Mouse (Mus musculus) intestine, embryonic 15.5 days (tissue): ENCODE data around the gene Polr1a. TPM values are rescaled to one million over a fixed set of nuclear protein-coding genes. Genes with fewer than 3 reads are reported as not detected.

Experiments
- ATAC-seq: fragments of 200-750 bp; cut with Nextera tagmentation; 2 replicates; pipeline ENCODE4 v1.8.0; 2017; ENCODE audit warnings: moderate TSS enrichment, moderate library complexity
- H3K27ac ChIP-seq: fragments of 300-500 bp; sonication (generic); 2 replicates; pipeline ENCODE4 v1.5.1; 2015; ENCODE audit warnings: mild to moderate bottlenecking, inconsistent platforms
- H3K27me3 ChIP-seq: fragments of 300-500 bp; sonication (generic); replicated peaks from 2 replicates; pipeline ENCODE4 v1.6.1; 2015; ENCODE audit warnings: inconsistent platforms
- H3K36me3 ChIP-seq: fragments of 300-500 bp; sonication (generic); 2 replicates; pipeline ENCODE4 v1.6.1; 2015; ENCODE audit warnings: inconsistent platforms
- H3K4me1 ChIP-seq: fragments of 300-500 bp; sonication (generic); replicated peaks from 2 replicates; pipeline ENCODE4 v1.6.1; 2015; ENCODE audit warnings: inconsistent platforms
- H3K4me2 ChIP-seq: fragments of 300-500 bp; sonication (generic); replicated peaks from 2 replicates; pipeline ENCODE4 v1.6.1; 2015; ENCODE audit warnings: mild to moderate bottlenecking, inconsistent platforms
- H3K4me3 ChIP-seq: fragments of 300-500 bp; sonication (generic); replicated peaks from 2 replicates; pipeline ENCODE4 v1.5.1; 2015; ENCODE audit warnings: inconsistent platforms
- H3K9ac ChIP-seq: fragments of 300-500 bp; sonication (generic); 2 replicates; pipeline ENCODE4 v1.6.1; 2015; ENCODE audit warnings: inconsistent platforms
- H3K9me3 ChIP-seq: fragments of 300-500 bp; sonication (generic); 2 replicates; pipeline ENCODE4 v1.6.1; 2016; ENCODE audit warnings: inconsistent platforms
- WGBS: fragments of 180-500 bp; shearing (Covaris S2); methylation state at CpG from one replicate; pipeline ENCODE4 v1.1.7; 2015; 5-methylcytosine and 5-hydroxymethylcytosine counted together
- polyA plus RNA-seq: library from polyadenylated mRNA; unstranded; fragments of >200 nt; fragmentation: Nextera tagmentation; extraction: Ambion mirVana; gene quantifications from 2 replicates; pipeline ENCODE4 v1.2.1, GENCODE M21; 2015

Gene Polr1a
- polyA plus RNA-seq, 1 experiment from 2014 or later, result 30.8 TPM

DNA sequence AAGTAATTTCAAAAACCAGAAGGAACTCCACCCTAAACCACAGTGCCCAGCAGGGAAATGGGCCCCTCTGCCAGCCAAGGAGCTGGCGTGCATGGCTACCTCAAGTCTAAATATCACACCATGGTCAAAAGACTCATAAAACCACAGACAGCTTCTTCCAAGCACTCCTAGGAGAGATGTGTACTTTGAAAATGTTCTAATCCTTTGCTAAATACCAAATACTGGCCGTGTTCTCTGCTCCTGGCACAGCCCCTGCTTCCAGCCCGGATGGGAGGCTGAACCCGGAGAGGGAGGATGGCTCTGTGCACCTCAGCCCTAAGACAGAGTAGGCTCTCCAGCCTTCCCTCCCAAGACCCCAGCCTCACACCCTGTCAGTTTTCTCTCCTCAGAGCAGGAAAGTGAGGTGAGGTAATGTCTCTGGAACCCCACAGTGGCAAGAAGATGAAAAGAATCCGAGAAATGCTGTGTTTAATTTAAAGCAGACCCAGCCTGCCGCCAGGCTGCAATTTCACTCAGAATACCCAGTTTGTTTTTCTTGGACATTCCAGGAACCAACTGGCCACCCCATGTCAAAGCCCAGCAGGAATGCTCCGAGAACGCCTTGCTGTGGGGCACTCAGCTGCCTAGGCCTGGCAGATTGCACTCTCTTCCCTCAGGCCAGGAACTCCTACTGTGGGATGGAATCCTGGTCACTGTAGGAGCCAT, 80.9 kb downstream of the Polr1a start:
- H3K27me3 ChIP-seq, result no peaks in the 10 kb centered on the region
- H3K4me3 ChIP-seq, result no peak overlapping the region
- no peak overlapping the region for H3K9ac ChIP-seq
- no peak overlapping the region for H3K4me2 ChIP-seq
- peaks cover 13% of the 10 kb centered on the region; the same call in 1 of the 2 replicates for H3K4me1 ChIP-seq
- 18% methylated on average over 8 of the region's 8 CpGs for WGBS
- H3K27ac ChIP-seq, result peak overlapping the region; percentile 51
- ATAC-seq, result peak; percentile 63
- H3K36me3 ChIP-seq, result no peaks in the 10 kb centered on the region
- no peaks in the 10 kb centered on the region for H3K9me3 ChIP-seq

DNA sequence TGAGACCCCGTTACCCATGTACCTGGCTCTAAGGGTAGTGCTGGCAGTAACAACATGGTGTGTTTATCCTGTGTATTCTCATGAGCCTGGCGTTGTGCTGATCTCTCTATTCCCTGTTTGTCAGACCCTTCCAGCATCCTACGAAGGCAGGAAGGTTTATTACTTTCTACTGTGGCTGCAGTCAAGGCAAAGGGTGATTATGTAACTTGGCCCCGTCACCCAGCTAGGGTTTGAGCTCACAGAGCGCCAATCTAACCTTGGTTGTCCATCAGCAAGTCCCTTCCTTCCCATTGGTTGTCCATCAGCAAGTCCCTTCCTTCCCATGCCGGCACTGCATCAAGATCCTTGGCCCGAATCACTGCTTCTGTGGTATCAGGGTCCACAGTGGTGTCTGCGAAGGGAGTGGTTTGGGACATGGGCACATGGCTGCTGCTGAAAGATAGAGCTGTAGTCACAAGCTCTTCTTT, 81.6 kb downstream of the Polr1a start:
- peaks cover 13% of the 10 kb centered on the region; the same call in 1 of the 2 replicates for H3K4me1 ChIP-seq
- peak overlapping the region; percentile 51 for H3K27ac ChIP-seq
- H3K4me3 ChIP-seq, result no peak overlapping the region
- H3K9ac ChIP-seq, result no peak overlapping the region
- H3K4me2 ChIP-seq, result no peak overlapping the region
- 68% methylated on average over 8 of the region's 8 CpGs for WGBS
- no peaks in the 10 kb centered on the region for H3K27me3 ChIP-seq
- H3K36me3 ChIP-seq, result no peaks in the 10 kb centered on the region
- ATAC-seq, result no peak
- no peaks in the 10 kb centered on the region for H3K9me3 ChIP-seq

DNA sequence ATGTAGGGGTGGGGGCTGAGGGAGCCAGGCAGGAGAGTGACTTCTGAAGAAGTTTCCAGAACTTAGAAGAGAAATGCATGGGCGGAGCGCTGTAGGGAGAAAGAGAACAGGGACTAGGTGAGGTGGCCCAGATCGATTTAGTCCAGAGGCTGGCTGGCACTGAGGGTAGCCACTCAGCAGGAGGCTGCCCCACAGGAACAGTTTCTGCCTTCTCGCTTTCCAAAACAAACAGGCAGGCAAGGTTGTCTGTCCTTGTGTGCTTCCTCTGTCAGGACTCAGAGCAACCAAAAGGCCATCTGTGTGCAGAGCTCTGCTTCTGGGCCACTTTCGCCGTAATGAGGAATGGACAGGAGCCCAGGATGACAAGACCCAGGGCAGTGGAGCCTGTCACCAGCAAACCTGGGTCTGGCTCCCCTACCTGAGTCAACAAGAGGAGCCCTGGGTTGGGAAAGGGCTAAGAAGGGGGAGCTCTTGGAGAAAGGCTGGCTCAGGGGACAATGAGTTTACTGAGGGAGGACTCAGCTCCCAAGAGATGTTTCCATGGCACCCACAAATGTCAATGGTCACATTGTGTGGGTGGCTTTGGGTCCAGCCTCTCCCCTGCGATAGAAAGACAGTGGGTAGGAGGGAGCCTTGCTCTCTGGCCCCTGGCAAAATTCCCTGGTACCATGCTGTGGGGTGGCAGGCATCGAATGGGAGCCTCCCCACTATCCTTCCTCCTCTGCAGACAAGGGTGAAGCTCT, 82.5 kb downstream of the Polr1a start:
- Histone ChIP-seq H3K9me3 (no peaks in the 10 kb centered on the region), H3K4me1 (peaks cover 13% of the 10 kb centered on the region; the same call in 1 of the 2 replicates), H3K4me2 (no peak overlapping the region), H3K27me3 (no peaks in the 10 kb centered on the region), H3K36me3 (no peaks in the 10 kb centered on the region), H3K27ac (peak overlapping the region; percentile 51; the same call in 1 of the 2 replicates), H3K9ac (no peak overlapping the region), H3K4me3 (no peak overlapping the region)
- WGBS, result 64% methylated on average over 8 of the region's 8 CpGs
- no peak; the same call in 1 of the 2 replicates for ATAC-seq

DNA sequence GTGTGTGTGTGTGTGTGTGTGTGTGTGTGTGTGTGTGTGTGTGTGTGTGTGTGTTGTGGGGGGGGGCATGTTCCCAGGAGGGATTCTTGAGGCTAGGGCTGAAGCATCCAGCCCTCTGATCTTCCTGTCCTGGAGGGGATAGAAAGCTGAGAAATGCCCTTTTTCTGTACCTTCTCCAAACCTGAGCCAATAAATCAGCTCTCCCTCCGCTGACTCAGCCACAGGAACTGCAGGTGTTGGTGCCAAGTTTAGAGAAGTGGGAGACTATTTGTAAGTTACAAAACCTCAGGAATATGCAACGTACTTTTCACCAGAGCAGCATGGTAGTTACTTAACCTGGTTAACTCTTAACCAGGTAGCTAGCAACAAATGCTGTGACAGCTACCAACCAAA, 83.1 kb downstream of the Polr1a start:
- no peak overlapping the region for H3K27ac ChIP-seq
- H3K9me3 ChIP-seq, result no peaks in the 10 kb centered on the region
- no peak overlapping the region for H3K9ac ChIP-seq
- H3K27me3 ChIP-seq, result no peaks in the 10 kb centered on the region
- H3K36me3 ChIP-seq, result no peaks in the 10 kb centered on the region
- no peak for ATAC-seq
- no peak overlapping the region for H3K4me2 ChIP-seq
- no peak overlapping the region for H3K4me3 ChIP-seq
- 59% methylated on average over 2 of the region's 2 CpGs for WGBS
- peaks cover 13% of the 10 kb centered on the region; the same call in 1 of the 2 replicates for H3K4me1 ChIP-seq

DNA sequence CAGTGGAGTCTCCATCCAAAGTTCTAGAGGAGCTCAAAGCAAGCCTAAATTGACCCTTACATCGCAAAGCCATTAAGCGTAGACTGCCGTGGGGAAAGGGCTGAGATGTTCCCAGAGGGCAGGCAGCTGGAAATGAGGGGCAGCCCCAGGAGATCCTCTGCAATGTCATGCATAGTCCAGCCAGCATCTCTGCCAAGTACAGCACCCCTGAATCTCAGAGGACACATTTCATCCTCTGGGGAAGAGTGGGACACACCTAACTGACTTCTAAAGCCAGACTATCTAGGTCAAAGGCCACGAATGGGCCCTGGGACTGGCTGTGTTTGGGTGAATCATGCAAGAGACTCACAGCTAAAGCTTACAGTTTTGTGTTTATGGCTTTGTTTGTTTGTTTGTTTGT, 85.2 kb downstream of the Polr1a start:
- no peak for ATAC-seq
- WGBS, result 81% methylated on average over 4 of the region's 4 CpGs
- no peak overlapping the region for H3K9ac ChIP-seq
- H3K4me1 ChIP-seq, result peaks cover 13% of the 10 kb centered on the region; the same call in 1 of the 2 replicates
- no peak overlapping the region for H3K4me3 ChIP-seq
- H3K4me2 ChIP-seq, result no peak overlapping the region
- no peaks in the 10 kb centered on the region for H3K9me3 ChIP-seq
- H3K27ac ChIP-seq, result no peak overlapping the region
- no peaks in the 10 kb centered on the region for H3K36me3 ChIP-seq
- no peaks in the 10 kb centered on the region for H3K27me3 ChIP-seq

DNA sequence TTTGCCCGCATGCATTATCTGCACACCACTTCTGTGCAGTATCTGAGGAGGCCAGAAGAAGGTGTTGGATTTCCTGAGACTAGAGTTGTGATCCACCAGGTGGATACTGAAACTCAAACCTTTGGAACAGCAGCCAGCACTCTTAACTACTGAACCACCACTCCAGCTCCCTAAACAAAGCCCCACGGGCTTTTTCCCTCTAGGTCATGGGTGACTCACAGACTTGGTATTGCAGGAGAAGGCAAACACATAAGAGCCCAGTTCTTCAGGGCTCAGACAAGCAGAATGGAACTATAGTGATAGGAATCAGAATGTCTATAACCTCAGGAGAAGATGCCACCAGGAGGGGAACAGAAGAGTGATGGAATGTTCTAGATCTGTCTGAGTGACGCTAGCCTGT, 86.2 kb downstream of the Polr1a start:
- ATAC-seq, result no peak
- Histone ChIP-seq H3K27ac (no peak overlapping the region), H3K36me3 (no peaks in the 10 kb centered on the region), H3K9ac (no peak overlapping the region), H3K4me3 (no peak overlapping the region), H3K27me3 (no peaks in the 10 kb centered on the region), H3K9me3 (no peaks in the 10 kb centered on the region), H3K4me1 (peaks cover 6% of the 10 kb centered on the region; the same call in 1 of the 2 replicates), H3K4me2 (no peak overlapping the region)
- 81% methylated on average over 3 of the region's 3 CpGs for WGBS

DNA sequence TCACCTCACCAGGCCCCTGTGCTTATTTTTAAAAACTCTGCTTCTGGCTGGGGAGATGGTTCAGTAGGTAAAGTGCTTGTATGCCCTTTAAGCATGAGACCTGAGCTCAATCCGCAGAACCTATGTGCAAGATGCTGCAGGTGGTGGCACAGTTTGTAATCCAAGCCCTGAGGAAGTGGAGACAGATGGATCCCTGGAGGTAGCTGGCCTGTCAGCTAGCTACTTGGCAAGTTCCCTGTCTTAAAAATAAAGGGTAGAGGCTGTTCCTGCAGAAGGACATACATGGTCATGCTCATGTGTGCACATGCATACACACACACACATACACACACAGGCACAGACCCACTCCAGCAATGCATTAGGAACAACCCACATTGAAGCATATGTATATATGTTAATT, 88.4 kb downstream of the Polr1a start:
- no peaks in the 10 kb centered on the region for H3K36me3 ChIP-seq
- no peaks in the 10 kb centered on the region for H3K4me1 ChIP-seq
- no peaks in the 10 kb centered on the region for H3K27me3 ChIP-seq
- no peaks in the 10 kb centered on the region for H3K9me3 ChIP-seq
- no peak overlapping the region for H3K4me3 ChIP-seq
- no peak overlapping the region for H3K27ac ChIP-seq
- no peak overlapping the region for H3K4me2 ChIP-seq
- WGBS, result 88% methylated on average over 1 of the region's 1 CpGs
- H3K9ac ChIP-seq, result no peak overlapping the region
- no peak for ATAC-seq

DNA sequence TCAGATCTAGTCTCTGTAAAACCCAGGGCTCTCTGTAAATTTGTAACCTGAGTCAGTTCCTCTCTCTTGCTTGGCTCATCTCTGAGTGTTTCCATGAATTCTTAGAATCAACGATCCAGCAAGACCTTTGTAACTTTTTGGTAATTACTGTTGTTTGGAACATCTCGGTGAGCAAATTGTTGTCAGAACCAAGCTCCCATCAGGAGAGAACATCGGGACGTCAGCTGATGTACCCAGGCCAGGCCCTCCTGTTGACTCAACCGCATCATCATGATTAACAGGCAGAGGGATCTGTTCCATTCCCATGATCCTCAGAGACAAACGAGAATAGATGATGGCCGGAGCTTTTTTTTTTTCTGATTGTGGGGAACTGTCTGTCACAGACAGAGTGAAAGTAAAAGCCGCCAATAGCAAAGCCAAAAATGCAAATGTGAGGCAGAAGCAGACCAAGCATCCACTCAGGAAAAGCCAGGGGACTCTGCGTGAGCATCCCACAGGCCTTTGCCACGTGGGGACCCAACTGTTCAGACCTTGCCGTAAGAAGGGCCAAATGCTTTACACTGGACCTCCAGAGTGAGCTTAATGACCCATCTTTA, 91.2 kb downstream of the Polr1a start:
- ATAC-seq, result no peak
- no peak overlapping the region for H3K4me2 ChIP-seq
- no peak overlapping the region for H3K4me3 ChIP-seq
- no peaks in the 10 kb centered on the region for H3K9me3 ChIP-seq
- WGBS, result 80% methylated on average over 11 of the region's 11 CpGs
- H3K27ac ChIP-seq, result no peak overlapping the region
- H3K9ac ChIP-seq, result no peak overlapping the region
- no peaks in the 10 kb centered on the region for H3K4me1 ChIP-seq
- no peaks in the 10 kb centered on the region for H3K36me3 ChIP-seq
- no peaks in the 10 kb centered on the region for H3K27me3 ChIP-seq

DNA sequence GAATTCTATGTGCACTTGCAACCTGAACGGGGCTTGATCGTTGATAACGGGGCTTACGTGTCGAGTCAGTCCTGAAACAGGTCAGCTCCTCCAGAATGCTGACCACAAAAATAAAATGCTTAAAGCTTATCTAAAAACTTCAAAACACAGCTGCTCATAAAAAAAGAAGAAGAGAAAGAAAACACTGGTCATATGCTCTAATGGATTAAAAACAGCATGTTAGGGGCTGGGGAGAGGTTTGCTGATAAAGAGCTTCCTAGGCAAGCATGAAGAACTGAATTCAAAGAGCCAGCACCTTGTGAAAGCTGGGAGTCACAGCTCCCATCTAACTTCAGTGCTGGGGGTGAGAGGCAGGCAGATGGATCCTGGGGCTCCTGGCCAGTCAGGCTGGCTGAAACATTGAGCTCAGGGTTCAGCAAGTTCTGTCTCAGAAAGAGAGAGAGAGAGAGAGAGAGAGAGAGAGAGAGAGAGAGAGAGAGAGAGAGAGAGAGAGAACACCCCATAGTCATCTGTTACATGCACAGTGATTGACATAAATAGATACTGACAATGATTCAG, 92.4 kb downstream of the Polr1a start:
- no peaks in the 10 kb centered on the region for H3K4me1 ChIP-seq
- no peak overlapping the region for H3K9ac ChIP-seq
- no peak for ATAC-seq
- no peaks in the 10 kb centered on the region for H3K36me3 ChIP-seq
- no peaks in the 10 kb centered on the region for H3K9me3 ChIP-seq
- H3K4me3 ChIP-seq, result no peak overlapping the region
- 90% methylated on average over 5 of the region's 5 CpGs for WGBS
- H3K27ac ChIP-seq, result no peak overlapping the region
- H3K4me2 ChIP-seq, result no peak overlapping the region
- no peaks in the 10 kb centered on the region for H3K27me3 ChIP-seq

DNA sequence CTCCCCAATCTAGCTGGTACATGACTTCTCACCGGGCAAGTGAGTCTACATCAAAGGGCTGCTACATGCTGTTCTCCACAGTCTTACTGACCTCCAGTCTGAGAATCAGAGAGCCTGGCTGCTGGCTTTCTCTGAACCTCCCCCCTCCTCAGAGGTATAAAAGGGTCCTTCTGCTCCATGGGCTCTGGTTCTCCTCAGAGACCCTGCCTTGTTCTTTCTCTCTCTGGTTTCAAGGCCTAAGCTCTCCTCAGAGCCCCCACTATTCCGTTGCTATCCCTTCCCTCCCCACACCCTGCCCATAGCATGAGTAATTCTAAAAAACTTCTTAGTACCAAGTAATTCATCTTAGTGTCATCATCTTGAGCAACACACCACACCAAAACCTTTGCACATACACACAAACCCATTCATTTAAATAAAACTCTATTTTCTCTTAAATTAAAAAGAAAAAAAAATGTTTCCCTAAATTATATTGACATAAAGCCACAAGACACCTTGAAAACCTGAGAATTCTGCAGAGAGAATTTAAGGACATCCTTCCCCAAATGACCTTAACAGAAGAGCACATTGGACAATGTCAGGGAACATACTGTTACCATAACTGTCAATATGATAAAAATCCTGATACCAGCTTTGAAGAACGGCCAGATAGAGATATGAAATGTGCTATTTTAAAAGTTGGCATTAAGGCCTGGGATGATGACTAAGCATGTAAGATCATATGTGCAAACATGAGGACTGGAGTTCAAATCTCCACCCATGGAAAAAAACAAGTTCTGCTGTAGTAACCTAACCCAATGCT, 98.8 kb downstream of the Polr1a start:
- Histone ChIP-seq H3K27me3 (no peaks in the 10 kb centered on the region), H3K4me1 (no peaks in the 10 kb centered on the region), H3K9ac (no peak overlapping the region), H3K4me3 (no peak overlapping the region), H3K27ac (no peak overlapping the region), H3K36me3 (no peaks in the 10 kb centered on the region), H3K4me2 (no peak overlapping the region), H3K9me3 (no peaks in the 10 kb centered on the region)
- ATAC-seq, result no peak
- WGBS, result 75% methylated on average over 3 of the region's 3 CpGs

DNA sequence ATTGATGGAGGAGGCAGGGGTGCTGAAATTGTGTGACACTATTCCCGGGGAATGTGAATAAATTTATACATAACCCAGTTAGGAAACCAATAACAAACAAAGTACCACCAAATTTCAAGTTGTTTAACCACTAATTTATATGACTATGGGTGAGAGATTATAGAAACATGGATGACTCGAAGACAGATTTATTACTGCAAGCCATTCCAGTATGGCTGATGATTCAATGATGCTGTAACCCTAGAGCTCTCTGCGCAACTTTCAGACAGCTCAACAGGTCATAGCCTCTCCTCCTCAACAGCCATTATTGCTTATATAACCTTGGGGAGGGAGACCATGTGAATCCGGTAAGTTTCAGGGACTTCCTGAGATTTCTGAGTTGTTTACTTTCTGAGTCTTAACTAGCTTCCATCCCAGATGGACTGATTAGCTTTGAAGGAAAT, 99.4 kb downstream of the Polr1a start:
- no peak for ATAC-seq
- H3K4me3 ChIP-seq, result no peak overlapping the region
- H3K9ac ChIP-seq, result no peak overlapping the region
- H3K4me1 ChIP-seq, result no peaks in the 10 kb centered on the region
- no peaks in the 10 kb centered on the region for H3K9me3 ChIP-seq
- no peak overlapping the region for H3K27ac ChIP-seq
- H3K4me2 ChIP-seq, result no peak overlapping the region
- H3K36me3 ChIP-seq, result no peaks in the 10 kb centered on the region
- H3K27me3 ChIP-seq, result no peaks in the 10 kb centered on the region
- WGBS, result 86% methylated on average over 4 of the region's 4 CpGs
